Mouse (Mus musculus) WW6 (cell line): ENCODE measurements around the gene Nxt1.

ENCODE experiments used
- DNase-seq: peaks from one replicate; pipeline ENCODE4 v3.0.0-alpha.2; 2013; ENCODE audit warnings: low read depth, low spot score

Nxt1 gene

DNA sequence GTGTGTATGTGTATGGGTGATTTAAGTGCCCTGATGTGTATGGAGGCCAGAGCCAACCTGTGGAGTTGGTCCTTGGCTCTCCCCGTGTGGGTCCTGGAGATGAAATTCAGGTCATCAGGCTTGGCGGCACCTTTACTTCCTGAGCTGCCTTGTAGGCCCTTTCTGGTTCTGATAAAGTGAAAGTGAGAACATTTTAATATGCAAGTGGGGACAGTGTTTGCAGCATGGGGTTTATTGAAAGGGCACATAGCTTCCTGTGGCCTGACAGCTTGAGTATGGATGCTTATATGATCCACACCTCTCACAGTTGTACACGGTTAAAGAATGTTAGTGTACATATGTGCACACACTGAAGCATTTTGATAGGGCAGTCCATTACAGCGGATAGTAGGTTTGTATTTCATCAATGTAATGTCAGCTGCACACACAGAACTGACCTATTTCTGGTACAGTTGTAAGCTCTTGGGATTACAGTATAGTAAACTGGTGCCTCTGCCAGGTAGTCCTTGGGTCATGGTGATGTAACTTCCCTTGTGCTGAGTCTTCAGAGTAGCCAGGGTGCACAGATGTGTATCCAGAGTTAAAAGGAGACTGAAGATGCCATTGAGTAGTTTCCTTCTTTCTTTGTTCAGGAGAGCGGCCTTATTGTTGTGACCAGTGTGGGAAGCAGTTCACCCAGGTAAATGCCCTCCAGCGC, 17.2 kb downstream of the Nxt1 start:
- no peak for DNase-seq

- no peak for DNase-seq
These were observed 17.9 kb downstream of the Nxt1 start for GRCm38 (mm10) chr2:148690291-148690690.

GRCm38 (mm10) chr2:148690781-148691180, 18.4 kb downstream of the Nxt1 start:
- DNase-seq = no peak

DNA sequence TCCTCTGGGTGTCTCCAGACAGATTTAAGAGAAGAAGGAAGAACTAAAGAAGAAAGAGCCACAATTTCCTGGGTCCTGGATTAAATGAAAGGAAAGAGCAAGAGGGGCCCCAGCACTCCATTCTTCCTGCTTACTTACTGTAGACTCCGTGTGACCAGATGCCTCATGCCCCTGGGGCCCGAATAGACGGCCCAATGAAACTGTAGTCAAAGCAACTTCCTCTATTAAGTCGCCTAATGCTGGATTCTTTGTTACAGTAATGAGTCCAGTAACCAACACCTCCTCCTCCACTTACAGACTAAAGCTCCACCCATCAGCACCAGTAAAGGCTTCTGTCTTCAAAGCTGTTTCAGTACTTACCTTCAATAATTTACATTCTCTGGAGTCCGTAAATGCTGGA, 26.2 kb downstream of the Nxt1 start:
- no peak for DNase-seq

- no peak for DNase-seq
These were observed 34.2 kb downstream of the Nxt1 start for GRCm38 (mm10) chr2:148706409-148707201.

DNA sequence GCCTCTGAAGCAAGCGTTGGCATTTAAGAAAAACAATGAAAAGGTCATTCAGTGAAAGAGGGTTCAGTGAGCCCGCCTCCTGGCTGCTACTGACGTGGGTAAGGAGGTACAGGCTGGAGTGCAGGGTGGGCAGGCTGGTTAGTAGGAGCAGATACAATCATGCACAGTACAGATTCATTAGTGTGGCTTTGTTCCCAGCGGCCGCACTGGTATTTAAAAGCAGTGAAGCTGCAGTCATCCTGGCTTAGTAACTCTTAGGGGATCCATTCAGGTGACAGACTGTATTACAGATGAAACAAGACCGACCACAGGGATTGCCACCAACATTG, 34.8 kb downstream of the Nxt1 start:
- DNase-seq = no peak

DNA sequence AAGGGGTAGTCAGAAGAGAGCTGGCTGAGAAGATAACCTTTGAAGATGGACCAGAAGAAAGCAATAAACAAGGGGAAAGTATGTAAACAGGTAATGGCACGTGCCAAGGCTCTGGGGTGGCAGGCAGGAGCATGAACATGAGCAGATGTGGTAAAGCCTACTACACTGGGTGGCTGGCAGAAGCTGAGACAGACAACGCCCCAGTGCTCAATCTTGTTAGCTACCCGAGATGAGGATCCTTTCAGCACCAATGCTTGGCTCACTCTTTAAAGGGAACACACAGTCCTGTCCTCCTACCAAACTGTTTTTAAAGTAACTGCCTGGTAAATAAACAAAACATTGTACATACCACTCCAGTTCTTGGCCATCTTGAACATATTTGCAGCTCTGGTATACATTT, 39.9 kb downstream of the Nxt1 start:
- no peak for DNase-seq

- DNase-seq = no peak
These were observed 44.7 kb downstream of the Nxt1 start for GRCm38 (mm10) chr2:148717072-148717471.

GRCm38 (mm10) chr2:148719271-148719995, 47.0 kb downstream of the Nxt1 start:
- no peak for DNase-seq
